In genomic region chr9:94696539-94697079, GRCm38 (mm10) we compare ENCODE assay signal across 9 mouse cellular contexts. TPM values are rescaled to one million over a fixed set of nuclear protein-coding genes. Genes with fewer than 3 reads are reported as not detected.
DNase-seq lines count a peak whose midpoint lies in the region; ATAC-seq and TF ChIP-seq lines count a peak whose summit lies in the region.
"Had no signal": no experiment of that assay in that cellular context is flagged by ENCODE, and none has a peak within 500 bp of the region (broad histone marks: within the 10 kb centered on the region; RNA-seq: fewer than 3 reads in every experiment).

No protein-coding gene starts in this region.

- H3K9ac ChIP-seq in intestine, embryonic 15.5 days = no peak overlapping the region
- H3K9ac ChIP-seq in hindbrain, postnatal 0 days (replicated peaks; ENCODE audit: low read length) = no peak overlapping the region

- 45% methylated on average over 9 of the region's 9 CpGs for WGBS in intestine, embryonic 15.5 days
- 77% methylated on average over 9 of the region's 9 CpGs for WGBS in hindbrain, postnatal 0 days

- peak; percentile 80 for ATAC-seq in intestine, embryonic 15.5 days
- ATAC-seq in hindbrain, postnatal 0 days = no peak

- H3K36me3 ChIP-seq in intestine, embryonic 15.5 days = no peaks in the 10 kb centered on the region
- no peaks in the 10 kb centered on the region for H3K36me3 ChIP-seq in hindbrain, postnatal 0 days (ENCODE audit: insufficient read depth, low read length)

- H3K27ac ChIP-seq in intestine, embryonic 15.5 days = no peak overlapping the region
- H3K27ac ChIP-seq in hindbrain, postnatal 0 days = no peak overlapping the region

- DNase-seq in adrenal gland, postnatal 10 days = peak; percentile 15
- no peak for DNase-seq in adrenal gland, adult 8-10 months
- DNase-seq in 3T3-L1 (ENCODE audit: low read depth, low spot score) = peak; percentile 47
- DNase-seq in lung, postnatal 4 days = peak; percentile 31 to 52
- no peak for DNase-seq in cerebellum, postnatal 36 days
- DNase-seq in hindbrain, postnatal 0 days (ENCODE audit: low spot score) = no peak
- no peak for DNase-seq in left cerebral cortex, adult 8-10 months (ENCODE audit: low spot score in 2 of 2)
- DNase-seq: spleen, adult 18-20 months had no signal

- no peaks in the 10 kb centered on the region for H3K27me3 ChIP-seq in intestine, embryonic 15.5 days (replicated peaks)
- no peaks in the 10 kb centered on the region for H3K27me3 ChIP-seq in hindbrain, postnatal 0 days (ENCODE audit: insufficient read depth, low read length)

- no peak overlapping the region for H3K4me3 ChIP-seq in intestine, embryonic 15.5 days (replicated peaks)
- no peak overlapping the region for H3K4me3 ChIP-seq in hindbrain, postnatal 0 days (ENCODE audit: low read length)

- H3K4me2 ChIP-seq in intestine, embryonic 15.5 days (replicated peaks) = no peak overlapping the region
- H3K4me2 ChIP-seq in hindbrain, postnatal 0 days (ENCODE audit: low read depth, low read length) = no peak overlapping the region

- no peaks in the 10 kb centered on the region for H3K9me3 ChIP-seq in intestine, embryonic 15.5 days
- H3K9me3 ChIP-seq in hindbrain, postnatal 0 days (ENCODE audit: low read length) = no peaks in the 10 kb centered on the region

- peaks cover 6% of the 10 kb centered on the region; the same call in 1 of the 2 replicates for H3K4me1 ChIP-seq in intestine, embryonic 15.5 days (replicated peaks)
- no peaks in the 10 kb centered on the region for H3K4me1 ChIP-seq in hindbrain, postnatal 0 days (ENCODE audit: insufficient read depth, low read length)

- no peak for TF ChIP-seq CTCF in hindbrain, postnatal 0 days (IDR thresholded peaks at IDR 0.05; ENCODE audit: low read depth)

RNA-seq across cellular contexts. Expression of gene Slc9a9, which starts 26.9 kb away (rescaled TPM):
- 1 to 10 TPM; 3.2 to 4.3 TPM for total RNA-seq in adrenal gland, postnatal 10 days (2021)
- total RNA-seq in adrenal gland, adult 8-10 months (2022) = 1 to 10 TPM; 2.6 to 6.8 (median 3.4) TPM
- 2.4 and 3.0 TPM in 2 replicates for polyA plus RNA-seq in intestine, embryonic 15.5 days (2015; fragmentation: Nextera tagmentation; extraction: Ambion mirVana)
- 5.1 and 6.6 TPM in 2 replicates for total RNA-seq in hindbrain, postnatal 0 days (2014; rRNA removed)
- 5.8 and 6.1 TPM in 2 replicates for polyA plus RNA-seq in hindbrain, postnatal 0 days (2015; fragmentation: Nextera tagmentation; extraction: Ambion mirVana)
- 10 to 100 TPM; 20.8 to 27.9 (median 24.4) TPM for total RNA-seq in left cerebral cortex, adult 8-10 months (2022)

Comparison
In these comparisons a context has a peak if more than half of its experiments do, and no peak if none do; other contexts are left out.
1. DNase-seq: peak in adrenal gland, postnatal 10 days (single experiment), 3T3-L1 (single experiment) and lung, postnatal 4 days (2 of 2); none in adrenal gland, adult 8-10 months (single experiment), cerebellum, postnatal 36 days (0 of 2), hindbrain, postnatal 0 days (single experiment) and left cerebral cortex, adult 8-10 months (0 of 2).